Mouse (Mus musculus): ENCODE results near the gene Mrpl27. TPM values are rescaled to one million over a fixed set of nuclear protein-coding genes. Genes with fewer than 3 reads are reported as not detected.
A peak's percentile ranks its signal among the peaks of the same experiment; 100 is the strongest.

Gene Mrpl27
- polyA plus RNA-seq (2012; rRNA removed): 85.5 and 89.5 TPM in 2 replicates

GRCm38 (mm10) chr11:94653663-94654436, at the start of gene Mrpl27, which contains the start of gene Eme1:
Mrpl27 (plus strand) TSS chr11:94653767.
Eme1 (minus strand) TSS chr11:94653964.
- TF ChIP-seq POLR2A (IDR thresholded peaks at IDR 0.05; ENCODE audit: borderline replicate concordance, extremely low read depth, insufficient read depth, insufficient read length, poor library complexity, severe bottlenecking) (peak; percentile 6; the same call in 1 of the 2 replicates), CTCF (IDR thresholded peaks at IDR 0.05; ENCODE audit: borderline replicate concordance, extremely low read depth, insufficient read depth, insufficient read length) (no peak)
- DNase-seq (ENCODE audit: low read depth): peak; percentile 93

GRCm38 (mm10) chr11:94610744-94611740, 42.5 kb upstream of the Mrpl27 start:
- TF ChIP-seq POLR2A (IDR thresholded peaks at IDR 0.05; ENCODE audit: borderline replicate concordance, extremely low read depth, insufficient read depth, insufficient read length, poor library complexity, severe bottlenecking): no peak
- no peak for TF ChIP-seq CTCF (IDR thresholded peaks at IDR 0.05; ENCODE audit: borderline replicate concordance, extremely low read depth, insufficient read depth, insufficient read length)
- DNase-seq (ENCODE audit: low read depth): peak; percentile 72

- TF ChIP-seq CTCF (IDR thresholded peaks at IDR 0.05; ENCODE audit: borderline replicate concordance, extremely low read depth, insufficient read depth, insufficient read length) (no peak), POLR2A (IDR thresholded peaks at IDR 0.05; ENCODE audit: borderline replicate concordance, extremely low read depth, insufficient read depth, insufficient read length, poor library complexity, severe bottlenecking) (no peak)
- DNase-seq (ENCODE audit: low read depth): no peak
Observed at GRCm38 (mm10) chr11:94614603-94615002, 39.0 kb upstream of the Mrpl27 start.

GRCm38 (mm10) chr11:94615494-94615893, 38.1 kb upstream of the Mrpl27 start:
- TF ChIP-seq CTCF (IDR thresholded peaks at IDR 0.05; ENCODE audit: borderline replicate concordance, extremely low read depth, insufficient read depth, insufficient read length) (no peak), POLR2A (IDR thresholded peaks at IDR 0.05; ENCODE audit: borderline replicate concordance, extremely low read depth, insufficient read depth, insufficient read length, poor library complexity, severe bottlenecking) (no peak)
- DNase-seq (ENCODE audit: low read depth): peak; percentile 56

GRCm38 (mm10) chr11:94617646-94618045, 35.9 kb upstream of the Mrpl27 start:
- no peak for DNase-seq (ENCODE audit: low read depth)
- no peak for TF ChIP-seq POLR2A (IDR thresholded peaks at IDR 0.05; ENCODE audit: borderline replicate concordance, extremely low read depth, insufficient read depth, insufficient read length, poor library complexity, severe bottlenecking)
- TF ChIP-seq CTCF (IDR thresholded peaks at IDR 0.05; ENCODE audit: borderline replicate concordance, extremely low read depth, insufficient read depth, insufficient read length): no peak

- no peak for TF ChIP-seq POLR2A (IDR thresholded peaks at IDR 0.05; ENCODE audit: borderline replicate concordance, extremely low read depth, insufficient read depth, insufficient read length, poor library complexity, severe bottlenecking)
- no peak for TF ChIP-seq CTCF (IDR thresholded peaks at IDR 0.05; ENCODE audit: borderline replicate concordance, extremely low read depth, insufficient read depth, insufficient read length)
Observed at GRCm38 (mm10) chr11:94620766-94621457, 32.7 kb upstream of the Mrpl27 start.

GRCm38 (mm10) chr11:94621458-94621852, 32.1 kb upstream of the Mrpl27 start:
- TF ChIP-seq POLR2A (IDR thresholded peaks at IDR 0.05; ENCODE audit: borderline replicate concordance, extremely low read depth, insufficient read depth, insufficient read length, poor library complexity, severe bottlenecking) (no peak), CTCF (IDR thresholded peaks at IDR 0.05; ENCODE audit: borderline replicate concordance, extremely low read depth, insufficient read depth, insufficient read length) (no peak)
- no peak for DNase-seq (ENCODE audit: low read depth)

More at GRCm38 (mm10) chr11:94620766-94621457, 32.7 kb upstream of the Mrpl27 start:
- peak; percentile 28 for DNase-seq (ENCODE audit: low read depth)

GRCm38 (mm10) chr11:94622162-94622561, 31.4 kb upstream of the Mrpl27 start:
- DNase-seq (ENCODE audit: low read depth): no peak
- no peak for TF ChIP-seq POLR2A (IDR thresholded peaks at IDR 0.05; ENCODE audit: borderline replicate concordance, extremely low read depth, insufficient read depth, insufficient read length, poor library complexity, severe bottlenecking)
- TF ChIP-seq CTCF (IDR thresholded peaks at IDR 0.05; ENCODE audit: borderline replicate concordance, extremely low read depth, insufficient read depth, insufficient read length): no peak

- peak; percentile 86 for TF ChIP-seq POLR2A (IDR thresholded peaks at IDR 0.05; ENCODE audit: borderline replicate concordance, extremely low read depth, insufficient read depth, insufficient read length, poor library complexity, severe bottlenecking)
- peak; percentile 99 for TF ChIP-seq CTCF (IDR thresholded peaks at IDR 0.05; ENCODE audit: borderline replicate concordance, extremely low read depth, insufficient read depth, insufficient read length)
- peak; percentile 95 for DNase-seq (ENCODE audit: low read depth)
Observed at GRCm38 (mm10) chr11:94629199-94629883, 24.2 kb upstream of the Mrpl27 start, which contains the start of gene Lrrc59. Lrrc59 (plus strand) TSS chr11:94629767.

GRCm38 (mm10) chr11:94629884-94630198, 23.7 kb upstream of the Mrpl27 start:
- DNase-seq (ENCODE audit: low read depth): no peak

More at GRCm38 (mm10) chr11:94629884-94630198, 23.7 kb upstream of the Mrpl27 start:
- TF ChIP-seq CTCF (IDR thresholded peaks at IDR 0.05; ENCODE audit: borderline replicate concordance, extremely low read depth, insufficient read depth, insufficient read length) (no peak), POLR2A (IDR thresholded peaks at IDR 0.05; ENCODE audit: borderline replicate concordance, extremely low read depth, insufficient read depth, insufficient read length, poor library complexity, severe bottlenecking) (no peak)

Data from brain, embryonic 14.5 days (tissue).